Mouse (Mus musculus) liver, adult 2 months (tissue): ENCODE measurements at regions not wholly inside any gene's neighbourhood (a gene's known extent, or its start where the extent isn't known, plus 50 kb on each side); places are given as distances from the start of the nearest gene placed in this dataset.
"Not testable (repeated sequence)": the region's sequence is repeated elsewhere in the genome, so short reads cannot be mapped to it uniquely, and the experiment has no call there.

Experiments used
- DNase-seq: peaks from one replicate; pipeline ENCODE4 v3.0.0-alpha.2; 2011; ENCODE audit warnings: low read depth, low spot score; ENCODE audit errors: extremely low read depth
- H3K27ac ChIP-seq: fragments of 200-500 bp; replicated peaks from 2 replicates; pipeline ENCODE4 v1.5.1; 2012; ENCODE audit warnings: low read depth, mild to moderate bottlenecking, control low read depth, inconsistent platforms, low read length; ENCODE audit not compliant: insufficient read depth
- H3K27me3 ChIP-seq: fragments of 200-500 bp; 2 replicates; pipeline ENCODE4 v1.6.1; 2012; ENCODE audit warnings: mild to moderate bottlenecking, moderate library complexity, low read length, inconsistent platforms; ENCODE audit not compliant: control insufficient read depth, insufficient read depth
- H3K36me3 ChIP-seq: fragments of 200-500 bp; 2 replicates; pipeline ENCODE4 v1.6.1; 2012; ENCODE audit warnings: low read length, inconsistent platforms; ENCODE audit not compliant: control insufficient read depth, insufficient read depth
- H3K4me1 ChIP-seq: fragments of 200-500 bp; 2 replicates; pipeline ENCODE4 v1.6.1; 2011; ENCODE audit warnings: low read length; ENCODE audit not compliant: control insufficient read depth, insufficient read depth
- H3K4me3 ChIP-seq: fragments of 200-500 bp; 2 replicates; pipeline ENCODE4 v1.5.1; 2011; ENCODE audit warnings: low read depth, mild to moderate bottlenecking, control low read depth, low read length, moderate library complexity; ENCODE audit not compliant: insufficient read depth
- H3K79me2 ChIP-seq: fragments of 200-500 bp; 2 replicates; pipeline ENCODE4 v1.6.1; 2012; ENCODE audit warnings: inconsistent platforms, mild to moderate bottlenecking, low read length, moderate library complexity; ENCODE audit not compliant: control insufficient read depth, insufficient read depth
- H3K9ac ChIP-seq: fragments of 200-500 bp; 2 replicates; pipeline ENCODE4 v1.6.1; 2012; ENCODE audit warnings: low read depth, mild to moderate bottlenecking, control low read depth, inconsistent platforms, low read length
- CTCF ChIP-seq: fragments of 200-500 bp; IDR thresholded peaks from 2 replicates; pipeline ENCODE4 v1.5.1; 2011; ENCODE audit warnings: low read depth, low read length, control low read depth
- POLR2A ChIP-seq: fragments of 200-500 bp; IDR thresholded peaks from 2 replicates; pipeline ENCODE4 v1.6.1; 2011; ENCODE audit warnings: low read length, control low read depth; ENCODE audit not compliant: insufficient read depth; ENCODE audit errors: extremely low read depth
- WGBS: fragments of 180-500 bp; shearing (Covaris S2); methylation state at CpG from one replicate; pipeline ENCODE4 v1.1.7; 2018; 5-methylcytosine and 5-hydroxymethylcytosine counted together

DNA sequence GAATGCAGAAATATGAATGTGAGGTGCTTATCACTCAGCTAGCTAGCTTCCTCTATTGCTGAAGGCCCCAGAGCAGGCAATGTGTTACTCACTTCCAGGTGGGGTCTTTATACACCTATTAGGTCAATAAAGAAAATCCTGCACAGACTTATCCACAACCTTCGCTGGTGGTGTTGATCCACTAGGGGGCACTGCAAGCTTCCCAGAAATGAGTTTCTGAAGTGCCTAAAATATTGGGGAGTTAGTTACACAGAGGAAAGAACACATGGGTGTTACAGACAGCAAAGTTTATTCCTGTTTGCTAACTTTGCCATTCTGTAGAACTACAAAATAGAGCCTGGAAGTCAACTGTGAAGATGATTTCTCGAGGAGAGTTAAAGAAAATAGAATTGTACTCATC lies 836.9 kb downstream of the Dad1 start:
- H3K27ac ChIP-seq, H3K9ac ChIP-seq, H3K27me3 ChIP-seq, H3K79me2 ChIP-seq, H3K4me1 ChIP-seq, DNase-seq, H3K4me3 ChIP-seq, H3K36me3 ChIP-seq: not testable (repeated sequence)
- 78% methylated on average over 2 of the region's 2 CpGs for WGBS

DNA sequence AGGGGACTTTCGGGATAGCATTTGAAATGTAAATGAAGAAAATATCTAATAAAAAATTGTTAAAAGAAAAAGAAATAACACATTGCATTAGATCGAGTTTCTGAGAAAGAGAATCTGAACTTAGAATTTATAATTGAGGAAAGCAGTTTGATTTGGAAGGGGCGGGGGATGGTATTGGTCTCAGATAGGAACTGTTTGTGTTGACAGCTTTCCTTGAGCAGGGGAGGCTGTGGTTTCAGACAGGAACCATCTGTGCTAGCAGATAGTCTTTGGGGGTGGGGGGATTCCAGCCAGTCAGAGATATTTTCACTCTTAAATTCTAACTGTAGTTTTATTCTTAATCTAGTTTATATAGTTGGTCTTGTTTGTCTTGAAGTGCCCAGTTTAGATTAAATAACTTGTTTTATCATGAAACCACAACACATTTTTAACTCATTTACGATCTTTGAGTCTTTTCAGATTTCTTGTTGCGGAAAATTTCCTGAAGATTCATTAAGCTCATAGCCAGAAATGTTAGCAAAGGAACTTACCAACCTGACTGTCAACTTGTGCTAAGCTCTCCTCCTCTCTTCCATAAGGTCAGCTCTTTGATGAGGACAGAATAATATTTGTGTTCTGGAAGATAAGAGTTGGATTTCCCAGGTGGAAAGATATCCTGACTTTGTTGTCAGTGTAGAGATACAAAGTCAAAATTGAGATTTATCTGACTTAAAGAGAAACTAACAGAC lies 846.2 kb downstream of the Dad1 start:
- H3K9ac ChIP-seq, H3K79me2 ChIP-seq, H3K36me3 ChIP-seq, DNase-seq, H3K27me3 ChIP-seq, H3K27ac ChIP-seq, H3K4me3 ChIP-seq, H3K4me1 ChIP-seq: not testable (repeated sequence)
- 53% methylated on average over 2 of the region's 5 CpGs for WGBS

DNA sequence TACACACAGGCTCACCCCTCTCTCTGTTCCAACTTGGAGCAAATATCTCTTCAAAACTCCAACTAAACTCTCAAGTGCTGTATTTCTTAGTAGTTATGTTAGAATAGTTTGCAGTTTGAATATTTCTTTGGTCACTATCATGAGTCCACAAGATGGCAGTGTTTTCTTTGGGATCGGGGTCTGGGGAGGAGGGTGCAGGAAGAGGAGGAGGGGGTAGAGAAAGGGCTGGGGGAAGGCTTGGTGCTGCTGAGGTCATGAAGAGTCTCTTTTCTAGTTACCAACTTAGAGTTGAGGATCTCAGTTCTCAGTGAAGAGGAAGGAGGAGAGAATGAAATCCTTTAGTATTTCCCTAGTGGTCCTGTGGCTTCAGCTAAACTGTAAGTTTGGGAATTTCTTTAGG lies 863.6 kb downstream of the Dad1 start:
- H3K79me2 ChIP-seq: not testable (repeated sequence)
- WGBS: no CpG with 5 or more reads among the region's 1 CpGs

DNA sequence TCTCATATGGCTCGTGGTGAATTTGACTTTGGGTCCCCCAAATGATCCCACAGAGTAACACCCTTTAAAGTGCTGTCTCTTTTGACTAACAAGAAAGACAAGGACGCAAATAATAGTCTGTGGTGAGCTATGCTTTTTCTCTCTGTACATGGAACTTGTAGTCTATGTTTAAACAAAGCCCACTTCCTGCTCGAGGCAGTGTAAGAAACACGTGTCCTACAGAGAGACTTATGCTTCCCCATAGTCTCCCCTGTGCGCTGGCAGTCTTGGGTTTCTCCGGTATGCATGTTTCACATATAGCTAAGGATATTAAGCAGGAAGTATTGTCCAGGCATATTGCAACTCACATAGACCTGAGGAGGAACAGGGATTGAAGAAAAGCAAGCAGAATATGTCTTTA lies 879.0 kb upstream of the Olfr1507 start:
- not testable (repeated sequence) for H3K27me3 ChIP-seq, H3K36me3 ChIP-seq, DNase-seq, H3K9ac ChIP-seq, H3K79me2 ChIP-seq, H3K4me3 ChIP-seq, H3K27ac ChIP-seq, H3K4me1 ChIP-seq
- 72% methylated on average over 5 of the region's 6 CpGs for WGBS

More for the DNA sequence above, 863.6 kb downstream of the Dad1 start:
- not testable (repeated sequence) for H3K4me3 ChIP-seq, H3K9ac ChIP-seq, DNase-seq, H3K27me3 ChIP-seq, H3K4me1 ChIP-seq, H3K36me3 ChIP-seq, H3K27ac ChIP-seq

DNA sequence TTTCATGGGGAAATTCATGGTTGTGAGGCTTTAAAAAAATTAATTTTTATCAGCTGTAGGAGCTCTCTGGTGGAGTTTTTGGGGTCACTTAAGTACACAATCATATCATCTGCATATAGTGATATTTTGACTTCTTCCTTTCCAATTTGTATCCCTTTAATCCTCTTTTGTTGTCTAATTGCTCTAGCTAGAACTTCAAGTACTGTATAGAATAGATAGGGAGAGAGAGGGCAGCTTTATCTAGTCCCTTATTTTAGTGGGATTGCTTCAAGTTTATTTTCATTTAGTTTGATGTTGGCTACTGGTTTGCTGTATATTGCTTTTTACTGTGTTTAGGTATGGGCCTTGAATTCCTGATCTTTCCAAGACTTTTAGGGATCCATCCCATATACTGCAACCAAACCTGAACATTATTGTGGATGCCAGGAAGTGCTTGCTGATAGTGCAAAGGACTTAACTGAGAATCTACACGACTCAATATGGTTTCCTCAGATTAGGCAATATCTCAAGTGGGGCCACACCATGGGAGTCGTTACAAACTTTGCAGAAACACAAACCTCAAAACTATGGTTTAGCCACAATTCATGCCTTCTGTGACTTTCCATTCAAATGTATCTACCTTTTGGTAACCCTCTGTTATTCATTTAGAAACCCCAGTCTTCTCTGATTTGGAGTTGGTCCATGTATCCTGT lies 878.4 kb upstream of the Olfr1507 start:
- H3K4me1 ChIP-seq, DNase-seq, H3K36me3 ChIP-seq, H3K79me2 ChIP-seq, H3K9ac ChIP-seq, H3K4me3 ChIP-seq, H3K27me3 ChIP-seq, H3K27ac ChIP-seq: not testable (repeated sequence)
- WGBS: 71% methylated on average over 1 of the region's 2 CpGs

DNA sequence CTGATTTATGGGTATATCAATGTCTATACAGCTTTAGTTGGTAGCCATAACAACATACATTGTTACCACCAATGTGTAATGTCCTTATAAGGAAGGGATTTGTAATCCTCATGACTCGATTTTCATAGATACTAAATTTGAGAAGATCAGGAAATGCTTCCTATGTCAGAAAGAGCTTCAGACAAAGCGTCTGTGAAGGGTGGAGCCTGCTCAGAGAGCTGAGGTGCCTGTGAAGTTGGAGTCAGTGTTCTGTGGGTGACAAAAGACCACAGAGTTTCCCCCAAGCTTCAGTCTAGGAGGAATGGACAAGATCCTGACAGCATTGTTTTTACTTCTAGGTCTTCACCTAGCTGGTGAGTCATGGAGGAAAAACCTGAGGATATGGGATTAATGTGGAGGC lies 874.2 kb upstream of the Olfr1507 start:
- no peak for TF ChIP-seq POLR2A
- no peak for TF ChIP-seq CTCF
- Histone ChIP-seq H3K36me3 (no peaks in the 10 kb centered on the region), H3K4me3 (no peak overlapping the region), H3K27me3 (no peaks in the 10 kb centered on the region), H3K4me1 (no peaks in the 10 kb centered on the region), H3K79me2 (no peaks in the 10 kb centered on the region), H3K9ac (no peak overlapping the region), H3K27ac (no peak overlapping the region)
- DNase-seq: no peak
- WGBS: 43% methylated on average over 2 of the region's 2 CpGs

DNA sequence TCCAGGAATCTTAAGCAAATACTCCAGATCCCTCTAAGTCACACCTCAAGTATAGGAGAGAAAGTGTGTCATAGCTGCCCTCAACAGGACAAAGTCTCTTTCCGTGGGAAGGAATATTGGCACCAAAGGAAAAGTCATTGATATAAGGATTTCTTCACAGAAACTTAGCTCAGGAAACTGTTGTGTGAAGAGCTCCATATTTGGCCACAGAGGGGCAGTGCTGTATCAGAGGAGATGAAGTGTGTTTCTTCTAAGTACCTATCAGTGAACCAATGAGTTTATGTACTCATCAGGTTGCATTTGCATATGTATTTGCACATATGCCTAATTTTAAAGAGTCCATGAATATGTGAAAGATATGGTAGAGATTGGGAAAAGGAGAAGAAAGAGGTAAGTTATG lies 871.9 kb upstream of the Olfr1507 start:
- not testable (repeated sequence) for H3K4me3 ChIP-seq, DNase-seq, H3K27ac ChIP-seq, H3K4me1 ChIP-seq, H3K79me2 ChIP-seq, H3K36me3 ChIP-seq, H3K27me3 ChIP-seq, H3K9ac ChIP-seq
- WGBS: 44% methylated on average over 1 of the region's 1 CpGs

DNA sequence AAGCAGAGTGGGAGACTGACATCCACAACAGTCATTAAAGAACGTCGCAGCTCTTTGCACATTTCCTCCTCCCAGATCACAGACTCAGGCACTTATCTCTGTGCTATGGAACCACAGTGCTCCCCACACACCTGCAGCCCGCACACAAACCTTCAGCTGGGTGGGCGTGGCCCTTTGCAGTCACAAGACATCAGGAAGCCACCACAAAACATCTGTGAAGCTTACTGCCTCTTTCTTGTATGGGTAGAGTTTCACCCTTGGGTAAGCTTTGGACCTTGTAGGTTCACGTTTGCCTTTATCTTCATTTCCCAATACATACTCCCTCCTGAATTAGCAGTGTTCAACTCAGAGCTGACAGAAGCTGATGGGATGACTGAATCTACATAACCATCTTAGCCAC lies 868.4 kb upstream of the Olfr1507 start:
- not testable (repeated sequence) for H3K36me3 ChIP-seq, H3K4me1 ChIP-seq, H3K79me2 ChIP-seq, H3K27me3 ChIP-seq, H3K27ac ChIP-seq, H3K4me3 ChIP-seq, DNase-seq, H3K9ac ChIP-seq
- WGBS: 73% methylated on average over 5 of the region's 5 CpGs

DNA sequence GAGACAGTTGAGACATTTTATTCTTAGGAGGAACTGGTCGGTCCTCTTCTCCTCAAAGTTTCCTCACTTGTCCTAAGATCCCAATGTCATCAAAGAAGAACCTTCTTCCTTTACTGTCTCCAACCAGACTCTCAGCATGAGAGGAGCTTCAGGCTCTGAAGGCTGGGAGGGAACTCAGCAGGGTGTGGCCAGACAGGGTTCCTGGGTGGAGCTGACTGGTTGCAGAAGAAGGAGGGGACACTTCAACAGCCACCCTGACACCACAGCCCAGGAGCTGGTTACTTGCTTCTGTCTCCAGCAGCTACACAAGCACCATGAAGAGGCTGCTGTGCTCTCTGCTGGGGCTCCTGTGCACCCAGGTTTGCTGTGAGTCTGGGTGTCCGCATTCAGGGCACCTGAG lies 866.5 kb upstream of the Olfr1507 start:
- H3K4me3 ChIP-seq, H3K79me2 ChIP-seq, DNase-seq, H3K27me3 ChIP-seq, H3K36me3 ChIP-seq, H3K9ac ChIP-seq, H3K27ac ChIP-seq, H3K4me1 ChIP-seq: not testable (repeated sequence)
- WGBS: 52% methylated on average over 2 of the region's 2 CpGs
